Mouse (Mus musculus) ES-E14 (cell line): ENCODE data around the gene Gm44579.

ENCODE experiments used
- CHD2 ChIP-seq: IDR thresholded peaks from 2 replicates; pipeline ENCODE4 v1.6.1; 2014; ENCODE audit warnings: mild to moderate bottlenecking, low read depth, low read length, inconsistent platforms
- HCFC1 ChIP-seq: IDR thresholded peaks from 2 replicates; pipeline ENCODE4 v1.6.1; 2012; ENCODE audit warnings: low read length, inconsistent platforms, borderline replicate concordance; ENCODE audit not compliant: insufficient read depth
- MAFK ChIP-seq: IDR thresholded peaks from 2 replicates; pipeline ENCODE4 v1.6.1; 2014; ENCODE audit warnings: mild to moderate bottlenecking, low read depth, low read length, inconsistent platforms; ENCODE audit not compliant: insufficient read depth
- ZC3H11A ChIP-seq: IDR thresholded peaks from 2 replicates; pipeline ENCODE4 v1.6.1; 2012; ENCODE audit warnings: low read depth, mild to moderate bottlenecking, inconsistent platforms, low read length, borderline replicate concordance
- ZNF384 ChIP-seq: IDR thresholded peaks from 2 replicates; pipeline ENCODE4 v1.6.1; 2012; ENCODE audit warnings: low read depth, low read length, inconsistent platforms

DNA sequence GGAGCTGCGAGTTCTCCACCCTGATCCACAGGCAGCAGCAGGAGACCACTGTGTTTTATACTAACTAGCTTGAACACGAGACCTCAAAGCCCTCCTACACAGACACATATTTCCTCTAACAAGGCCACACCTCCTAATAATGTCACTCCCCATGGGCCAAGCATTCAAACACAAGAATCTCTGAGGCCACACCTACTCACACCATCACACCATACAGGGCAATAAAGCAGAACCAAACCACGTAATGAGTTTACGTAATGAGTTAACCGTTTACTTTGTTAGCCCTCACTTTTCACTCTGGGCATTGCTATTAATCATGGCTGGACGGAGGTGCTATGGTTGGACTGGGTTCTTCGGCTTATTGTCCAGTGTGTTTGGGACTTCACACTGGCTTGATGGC lies 81.0 kb downstream of the Gm44579 start:
- no peak for TF ChIP-seq MAFK
- no peak for TF ChIP-seq ZNF384
- TF ChIP-seq CHD2, result no peak
- no peak for TF ChIP-seq HCFC1
- TF ChIP-seq ZC3H11A, result no peak
